ENCODE assay signal across 16 mouse cellular contexts in genomic region chr1:184617853-184618454, GRCm38 (mm10).
DNase-seq lines count a peak whose midpoint lies in the region; ATAC-seq and TF ChIP-seq lines count a peak whose summit lies in the region.
"Had no signal": no experiment of that assay in that cellular context is flagged by ENCODE, and none has a peak within 500 bp of the region (broad histone marks: within the 10 kb centered on the region; RNA-seq: fewer than 3 reads in every experiment).

No protein-coding gene starts in this region.

- H3K4me3 ChIP-seq in lung, postnatal 0 days (ENCODE audit: low read depth, low read length), result no peak overlapping the region
- no peak overlapping the region for H3K4me3 ChIP-seq in midbrain, postnatal 0 days (ENCODE audit: low read depth, low read length)
- H3K4me3 ChIP-seq: forebrain, embryonic 15.5 days; hindbrain, embryonic 15.5 days; liver, embryonic 13.5 days; neural tube, embryonic 12.5 days had no signal

- H3K9ac ChIP-seq in lung, postnatal 0 days (replicated peaks; ENCODE audit: low read depth), result no peak overlapping the region
- H3K9ac ChIP-seq in midbrain, postnatal 0 days (replicated peaks; ENCODE audit: low read length, poor library complexity, severe bottlenecking), result no peak overlapping the region
- H3K9ac ChIP-seq: forebrain, embryonic 15.5 days; hindbrain, embryonic 15.5 days; liver, embryonic 13.5 days; neural tube, embryonic 12.5 days had no signal

- no peaks in the 10 kb centered on the region for H3K36me3 ChIP-seq in lung, postnatal 0 days (ENCODE audit: insufficient read depth, low read length)
- no peaks in the 10 kb centered on the region for H3K36me3 ChIP-seq in midbrain, postnatal 0 days (ENCODE audit: insufficient read depth, low read length)
- H3K36me3 ChIP-seq: forebrain, embryonic 15.5 days; hindbrain, embryonic 15.5 days; liver, embryonic 13.5 days; neural tube, embryonic 12.5 days had no signal

- ATAC-seq in lung, postnatal 0 days, result peak; percentile 53; the same call in 1 of the 2 replicates
- peak; percentile 75 for ATAC-seq in granulocyte monocyte progenitor cell, adult 5-6 weeks (replicated peaks; ENCODE audit: poor library complexity, severe bottlenecking)
- ATAC-seq in midbrain, postnatal 0 days (ENCODE audit: low FRiP score), result no peak
- ATAC-seq: forebrain, embryonic 15.5 days; midbrain, embryonic 16.5 days had no signal

- DNase-seq in lung, postnatal 0 days (ENCODE audit: low spot score), result peak; percentile 79
- no peak for DNase-seq in lung, postnatal 10 days
- DNase-seq in adipocyte (ENCODE audit: low spot score) (peak; percentile 48), MN1 (ENCODE audit: low spot score) (no peak)
- no peak for DNase-seq in midbrain, postnatal 0 days (ENCODE audit: low spot score)
- no peak for DNase-seq in adrenal gland, postnatal 14 days
- DNase-seq: cerebellum, adult 2 months; gastrocnemius, postnatal 10 days; kidney, adult 11 months; liver, embryonic 13.5 days; thymus, adult 2 months had no signal

- 77% methylated on average over 8 of the region's 8 CpGs for whole genome bisulfite sequencing in lung, postnatal 0 days
- 92% methylated on average over 8 of the region's 8 CpGs for whole genome bisulfite sequencing in midbrain, postnatal 0 days

- H3K9me3 ChIP-seq in lung, postnatal 0 days (ENCODE audit: low read length), result no peaks in the 10 kb centered on the region
- H3K9me3 ChIP-seq in midbrain, postnatal 0 days (ENCODE audit: low read length), result no peaks in the 10 kb centered on the region
- H3K9me3 ChIP-seq: forebrain, embryonic 15.5 days; hindbrain, embryonic 15.5 days; liver, embryonic 13.5 days; neural tube, embryonic 12.5 days had no signal

- no peak for TF ChIP-seq CTCF in lung, postnatal 0 days (IDR thresholded peaks at IDR 0.05)
- no peak for TF ChIP-seq CTCF in midbrain, postnatal 0 days (IDR thresholded peaks at IDR 0.05)

- H3K4me2 ChIP-seq in lung, postnatal 0 days (replicated peaks; ENCODE audit: low read depth, low read length), result no peak overlapping the region
- no peak overlapping the region for H3K4me2 ChIP-seq in midbrain, postnatal 0 days (ENCODE audit: low read depth, low read length, poor library complexity, severe bottlenecking)
- H3K4me2 ChIP-seq: forebrain, embryonic 15.5 days; hindbrain, embryonic 15.5 days; liver, embryonic 13.5 days; neural tube, embryonic 12.5 days had no signal

- no peak overlapping the region for H3K27ac ChIP-seq in lung, postnatal 0 days (ENCODE audit: low read length)
- no peak overlapping the region for H3K27ac ChIP-seq in midbrain, postnatal 0 days (ENCODE audit: low read depth, low read length)
- H3K27ac ChIP-seq: forebrain, embryonic 15.5 days; hindbrain, embryonic 15.5 days; liver, embryonic 13.5 days; neural tube, embryonic 12.5 days had no signal

- TF ChIP-seq EP300 in lung, postnatal 0 days (IDR thresholded peaks at IDR 0.05), result peak; percentile 92

- no peaks in the 10 kb centered on the region for H3K27me3 ChIP-seq in lung, postnatal 0 days (replicated peaks; ENCODE audit: insufficient read depth, low read length)
- no peaks in the 10 kb centered on the region for H3K27me3 ChIP-seq in midbrain, postnatal 0 days (ENCODE audit: insufficient read depth, low read length)
- H3K27me3 ChIP-seq: forebrain, embryonic 15.5 days; hindbrain, embryonic 15.5 days; liver, embryonic 13.5 days; neural tube, embryonic 12.5 days had no signal

- H3K4me1 ChIP-seq in lung, postnatal 0 days (ENCODE audit: insufficient read depth, low read depth, low read length), result no peaks in the 10 kb centered on the region
- no peaks in the 10 kb centered on the region for H3K4me1 ChIP-seq in midbrain, postnatal 0 days (ENCODE audit: insufficient read depth, low read length)
- H3K4me1 ChIP-seq: forebrain, embryonic 15.5 days; hindbrain, embryonic 15.5 days; liver, embryonic 13.5 days; neural tube, embryonic 12.5 days had no signal

Comparison
In these comparisons a context has a peak if more than half of its experiments do, and no peak if none do; other contexts are left out.
1. DNase-seq: peak in lung, postnatal 0 days (single experiment) and adipocyte (single experiment); none in lung, postnatal 10 days (single experiment), MN1 (single experiment), midbrain, postnatal 0 days (single experiment) and adrenal gland, postnatal 14 days (single experiment).